Mouse (Mus musculus) megakaryocyte, embryonic 14.5 days (primary cell): ENCODE measurements around the gene Tmem150c.

Experiments
- FLI1 ChIP-seq: IDR thresholded peaks from 2 replicates; pipeline ENCODE4 v1.6.1; 2012; ENCODE audit warnings: low read length, inconsistent platforms, mixed read lengths
- GATA1 ChIP-seq: IDR thresholded peaks from 3 replicates; pipeline ENCODE4 v1.6.1; 2012; ENCODE audit warnings: mixed read lengths, low read length, inconsistent platforms, borderline replicate concordance

DNA sequence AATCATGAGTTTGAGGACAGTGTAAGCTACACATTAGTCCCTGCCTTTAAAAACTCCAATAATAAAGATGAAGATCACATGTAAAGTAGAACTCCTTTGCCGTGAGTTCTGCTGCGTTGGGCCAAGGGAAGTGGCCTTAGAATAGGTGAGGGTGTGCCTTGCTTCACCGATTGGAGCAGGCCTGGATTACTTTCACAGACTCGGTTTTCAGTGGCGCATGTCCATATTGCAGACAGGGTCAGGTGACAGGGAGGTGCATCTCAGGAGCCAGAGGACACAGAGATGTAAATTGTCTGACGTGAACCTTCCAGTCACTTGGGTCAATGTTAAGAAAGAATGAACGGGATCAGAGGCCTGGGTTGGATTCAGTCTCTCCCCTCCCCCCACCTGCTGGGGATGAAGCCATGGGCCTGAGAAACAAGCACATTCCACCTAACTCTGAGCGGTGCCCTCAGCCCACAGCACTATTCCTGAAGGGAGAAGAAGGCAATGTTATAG lies 112.4 kb downstream of the Tmem150c start:
- TF ChIP-seq GATA1 (no peak), FLI1 (no peak)
